Mouse (Mus musculus) forebrain, embryonic 16.5 days (tissue): ENCODE data around the gene Ap1m1. TPM values are rescaled to one million over a fixed set of nuclear protein-coding genes. Genes with fewer than 3 reads are reported as not detected.

Experiments
- ATAC-seq: fragments of 200-750 bp; cut with Nextera tagmentation; 2 replicates; pipeline ENCODE4 v1.8.0; 2017; ENCODE audit warnings: mild to moderate bottlenecking, moderate library complexity
- H3K27ac ChIP-seq: fragments of 300-500 bp; sonication (generic); 2 replicates; pipeline ENCODE4 v1.5.1; 2014; ENCODE audit warnings: low read length, control low read depth
- H3K27me3 ChIP-seq: fragments of 300-500 bp; sonication (generic); replicated peaks from 2 replicates; pipeline ENCODE4 v1.6.1; 2014; ENCODE audit warnings: low read length; ENCODE audit not compliant: control insufficient read depth, insufficient read depth
- H3K36me3 ChIP-seq: fragments of 300-500 bp; sonication (generic); 2 replicates; pipeline ENCODE4 v1.6.1; 2014; ENCODE audit not compliant: control insufficient read depth, insufficient read depth
- H3K4me1 ChIP-seq: fragments of 300-500 bp; sonication (generic); replicated peaks from 2 replicates; pipeline ENCODE4 v1.6.1; 2014; ENCODE audit warnings: low read length; ENCODE audit not compliant: control insufficient read depth, insufficient read depth
- H3K4me2 ChIP-seq: fragments of 300-500 bp; sonication (generic); 2 replicates; pipeline ENCODE4 v1.6.1; 2014; ENCODE audit warnings: mild to moderate bottlenecking, low read length, control low read depth
- H3K4me3 ChIP-seq: fragments of 300-500 bp; sonication (generic); replicated peaks from 2 replicates; pipeline ENCODE4 v1.5.1; 2014; ENCODE audit warnings: mild to moderate bottlenecking, low read length, control low read depth
- H3K9ac ChIP-seq: fragments of 300-500 bp; sonication (generic); replicated peaks from 2 replicates; pipeline ENCODE4 v1.6.1; 2014; ENCODE audit warnings: low read depth, low read length, control low read depth
- H3K9me3 ChIP-seq: fragments of 300-500 bp; sonication (generic); 2 replicates; pipeline ENCODE4 v1.6.1; 2016; ENCODE audit warnings: low read length; ENCODE audit not compliant: control insufficient read depth
- WGBS: fragments of 180-500 bp; shearing (Covaris S2); extraction: QIAGEN DNeasy Blood & Tissue Kit; methylation state at CpG from one replicate; pipeline ENCODE4 v1.1.7; 2014; 5-methylcytosine and 5-hydroxymethylcytosine counted together
- polyA plus RNA-seq: library from polyadenylated mRNA; unstranded; fragments of >200 nt; fragmentation: Nextera tagmentation; extraction: Ambion mirVana; gene quantifications from 2 replicates; pipeline ENCODE4 v1.2.1, GENCODE M21; 2015

The Ap1m1 gene
- polyA plus RNA-seq, 1 experiment from 2014 or later, result 284 TPM

- no peaks in the 10 kb centered on the region for H3K36me3 ChIP-seq
- H3K4me3 ChIP-seq, result no peak within 1 kb of the TSS
- no peaks in the 10 kb centered on the region for H3K27me3 ChIP-seq
- no peak for ATAC-seq
- H3K27ac ChIP-seq, result no peak within 1 kb of the TSS
- H3K9ac ChIP-seq, result no peak within 1 kb of the TSS
- no peaks in the 10 kb centered on the region for H3K4me1 ChIP-seq
- 74% methylated on average over 4 of the region's 4 CpGs for WGBS
- H3K4me2 ChIP-seq, result no peak within 1 kb of the TSS
- no peaks in the 10 kb centered on the region for H3K9me3 ChIP-seq
These were observed 26.3 kb upstream of the Ap1m1 start, which contains the start of gene Gm11034 for GRCm38 (mm10) chr8:72213536-72213935. TSS of gene Gm11034 (minus strand) at chr8:72213636.

GRCm38 (mm10) chr8:72215060-72215459, 24.8 kb upstream of the Ap1m1 start:
- no peak overlapping the region for H3K4me3 ChIP-seq
- H3K27ac ChIP-seq, result no peak overlapping the region
- H3K9me3 ChIP-seq, result no peaks in the 10 kb centered on the region
- no peaks in the 10 kb centered on the region for H3K27me3 ChIP-seq
- no peaks in the 10 kb centered on the region for H3K36me3 ChIP-seq
- no peaks in the 10 kb centered on the region for H3K4me1 ChIP-seq
- H3K4me2 ChIP-seq, result no peak overlapping the region
- 43% methylated on average over 2 of the region's 2 CpGs for WGBS
- H3K9ac ChIP-seq, result no peak overlapping the region
- ATAC-seq, result no peak

- H3K36me3 ChIP-seq, result no peaks in the 10 kb centered on the region
- no peaks in the 10 kb centered on the region for H3K27me3 ChIP-seq
- no peak overlapping the region for H3K27ac ChIP-seq
- no peaks in the 10 kb centered on the region for H3K9me3 ChIP-seq
- no peak overlapping the region for H3K9ac ChIP-seq
- H3K4me1 ChIP-seq, result peaks cover 8% of the 10 kb centered on the region
- 38% methylated on average over 1 of the region's 1 CpGs for WGBS
- no peak for ATAC-seq
- no peak overlapping the region for H3K4me2 ChIP-seq
- H3K4me3 ChIP-seq, result no peak overlapping the region
These were observed 23.9 kb upstream of the Ap1m1 start for GRCm38 (mm10) chr8:72215871-72216270.

- Histone ChIP-seq H3K4me2 (peak overlapping the region; percentile 82), H3K4me3 (peak overlapping the region; percentile 83), H3K27ac (no peak overlapping the region), H3K9me3 (no peaks in the 10 kb centered on the region), H3K9ac (no peak overlapping the region), H3K36me3 (peaks cover 19% of the 10 kb centered on the region), H3K27me3 (no peaks in the 10 kb centered on the region), H3K4me1 (peaks cover 11% of the 10 kb centered on the region)
- 80% methylated on average over 9 of the region's 10 CpGs for WGBS
- peak; percentile 13; the same call in 1 of the 2 replicates for ATAC-seq
These were observed 20.9 kb upstream of the Ap1m1 start for GRCm38 (mm10) chr8:72218781-72219540.

GRCm38 (mm10) chr8:72219541-72220363, 20.1 kb upstream of the Ap1m1 start, which contains the start of gene Fam32a:
TSS of gene Fam32a (plus strand) at chr8:72219730.
- Histone ChIP-seq H3K36me3 (peaks cover 21% of the 10 kb centered on the region), H3K9me3 (no peaks in the 10 kb centered on the region), H3K4me1 (peaks cover 11% of the 10 kb centered on the region), H3K4me3 (peak within 1 kb of the TSS; percentile 83), H3K27me3 (no peaks in the 10 kb centered on the region), H3K27ac (peak within 1 kb of the TSS; percentile 75), H3K4me2 (peak within 1 kb of the TSS; percentile 82), H3K9ac (peak within 1 kb of the TSS; percentile 75)
- 12% methylated on average over 39 of the region's 39 CpGs for WGBS
- ATAC-seq, result peak; percentile 98

GRCm38 (mm10) chr8:72220758-72221157, 19.1 kb upstream of the Ap1m1 start:
- Histone ChIP-seq H3K4me2 (peak overlapping the region; percentile 82), H3K27me3 (no peaks in the 10 kb centered on the region), H3K4me1 (peaks cover 11% of the 10 kb centered on the region), H3K9me3 (no peaks in the 10 kb centered on the region), H3K4me3 (peak overlapping the region; percentile 83), H3K27ac (no peak overlapping the region), H3K36me3 (peaks cover 21% of the 10 kb centered on the region), H3K9ac (no peak overlapping the region)
- 78% methylated on average over 4 of the region's 4 CpGs for WGBS
- ATAC-seq, result no peak

GRCm38 (mm10) chr8:72222656-72223055, 17.2 kb upstream of the Ap1m1 start:
- Histone ChIP-seq H3K36me3 (peaks cover 21% of the 10 kb centered on the region), H3K27ac (no peak overlapping the region), H3K4me1 (peaks cover 11% of the 10 kb centered on the region), H3K4me2 (no peak overlapping the region), H3K4me3 (no peak overlapping the region), H3K9me3 (no peaks in the 10 kb centered on the region), H3K27me3 (no peaks in the 10 kb centered on the region), H3K9ac (no peak overlapping the region)
- 92% methylated on average over 5 of the region's 5 CpGs for WGBS
- no peak for ATAC-seq

- under 1% methylated on average over 24 of the region's 24 CpGs for WGBS
These were observed 565 bp downstream of the Ap1m1 start for GRCm38 (mm10) chr8:72240403-72240763.

GRCm38 (mm10) chr8:72240951-72241350, 1.1 kb downstream of the Ap1m1 start:
- Histone ChIP-seq H3K4me2 (peak overlapping the region; percentile 74), H3K27me3 (no peaks in the 10 kb centered on the region), H3K9ac (peak overlapping the region; percentile 71), H3K36me3 (no peaks in the 10 kb centered on the region), H3K4me3 (peak overlapping the region; percentile 77), H3K9me3 (no peaks in the 10 kb centered on the region), H3K4me1 (peaks cover 18% of the 10 kb centered on the region), H3K27ac (no peak overlapping the region)
- WGBS, result 57% methylated on average over 7 of the region's 7 CpGs
- ATAC-seq, result no peak

More at GRCm38 (mm10) chr8:72240403-72240763, 565 bp downstream of the Ap1m1 start:
- H3K4me2 ChIP-seq, result peak overlapping the region; percentile 74
- no peaks in the 10 kb centered on the region for H3K36me3 ChIP-seq
- H3K4me1 ChIP-seq, result peaks cover 18% of the 10 kb centered on the region
- peak overlapping the region; percentile 77 for H3K4me3 ChIP-seq
- no peak for ATAC-seq
- H3K27ac ChIP-seq, result peak overlapping the region; percentile 96
- H3K27me3 ChIP-seq, result no peaks in the 10 kb centered on the region
- no peaks in the 10 kb centered on the region for H3K9me3 ChIP-seq
- peak overlapping the region; percentile 71 for H3K9ac ChIP-seq
